Mouse (Mus musculus) ES-E14 (cell line): ENCODE results near the gene Shmt1. TPM values are rescaled to one million over a fixed set of nuclear protein-coding genes. Genes with fewer than 3 reads are reported as not detected.

Source experiments
- DNase-seq: peaks from one replicate; pipeline ENCODE4 v3.0.0-alpha.2; 2013; ENCODE audit warnings: low read depth, low spot score
- H3K27ac ChIP-seq: 2 replicates; pipeline ENCODE4 v1.5.1; 2012; ENCODE audit warnings: low read depth, mild to moderate bottlenecking, low read length, moderate library complexity, mixed read lengths; ENCODE audit not compliant: poor library complexity, insufficient read depth, severe bottlenecking
- H3K36me3 ChIP-seq: 2 replicates; pipeline ENCODE4 v1.6.1; 2012; ENCODE audit warnings: mild to moderate bottlenecking, low read length, moderate library complexity, mixed read lengths; ENCODE audit not compliant: control insufficient read depth, poor library complexity, insufficient read depth, severe bottlenecking
- H3K4me1 ChIP-seq, 2 experiments: fragments of 150-350 bp in 1 of 2; sonication (generic) in 1 of 2; 2 replicates each; pipeline ENCODE4 v1.6.1; 2012; ENCODE audit warnings: low read length in 2 of 2, mild to moderate bottlenecking in 1 of 2, mixed read lengths in 1 of 2; ENCODE audit not compliant: control insufficient read depth in 2 of 2, insufficient read depth in 2 of 2, poor library complexity in 1 of 2
- H3K4me3 ChIP-seq, 2 experiments: fragments of 150-350 bp in 1 of 2; sonication (generic) in 1 of 2; 2 replicates each; pipeline ENCODE4 v1.5.1; 2012; ENCODE audit warnings: low read length in 2 of 2, low read depth in 1 of 2, mild to moderate bottlenecking in 1 of 2, mixed read lengths in 1 of 2; ENCODE audit not compliant: insufficient read depth in 1 of 2, poor library complexity in 1 of 2, severe bottlenecking in 1 of 2
- H3K9ac ChIP-seq: 2 replicates; pipeline ENCODE4 v1.6.1; 2012; ENCODE audit warnings: low read depth, mild to moderate bottlenecking, low read length, mixed read lengths; ENCODE audit not compliant: poor library complexity, insufficient read depth, severe bottlenecking
- H3K9me3 ChIP-seq: fragments of 150-350 bp; sonication (generic); 2 replicates; pipeline ENCODE4 v1.6.1; 2012; ENCODE audit warnings: low read depth, mild to moderate bottlenecking, low read length; ENCODE audit not compliant: control insufficient read depth, insufficient read depth
- CHD2 ChIP-seq: IDR thresholded peaks from 2 replicates; pipeline ENCODE4 v1.6.1; 2014; ENCODE audit warnings: mild to moderate bottlenecking, low read depth, low read length, inconsistent platforms
- HCFC1 ChIP-seq: IDR thresholded peaks from 2 replicates; pipeline ENCODE4 v1.6.1; 2012; ENCODE audit warnings: low read length, inconsistent platforms, borderline replicate concordance; ENCODE audit not compliant: insufficient read depth
- MAFK ChIP-seq: IDR thresholded peaks from 2 replicates; pipeline ENCODE4 v1.6.1; 2014; ENCODE audit warnings: mild to moderate bottlenecking, low read depth, low read length, inconsistent platforms; ENCODE audit not compliant: insufficient read depth
- ZC3H11A ChIP-seq: IDR thresholded peaks from 2 replicates; pipeline ENCODE4 v1.6.1; 2012; ENCODE audit warnings: low read depth, mild to moderate bottlenecking, inconsistent platforms, low read length, borderline replicate concordance
- ZNF384 ChIP-seq: IDR thresholded peaks from 2 replicates; pipeline ENCODE4 v1.6.1; 2012; ENCODE audit warnings: low read depth, low read length, inconsistent platforms
- in situ Hi-C, 2 experiments: fragments of 600-800 bp; cut with MboI; formaldehyde crosslinking; loops; one replicate each; pipeline ENCODE4 v1.15.1; 2025; ENCODE audit warnings: low sequenced_read_pairs in 2 of 2, inconsistent platforms in 1 of 2; ENCODE audit not compliant: unreplicated experiment in 2 of 2
- total RNA-seq: library from RNA; depleted of rRNA; stranded (reverse); fragments of 300-350 nt; gene quantifications from 2 replicates; pipeline ENCODE4 v1.2.3, GENCODE M21; 2012

The Shmt1 gene
- total RNA-seq, 1 experiment: 115 TPM

DNA sequence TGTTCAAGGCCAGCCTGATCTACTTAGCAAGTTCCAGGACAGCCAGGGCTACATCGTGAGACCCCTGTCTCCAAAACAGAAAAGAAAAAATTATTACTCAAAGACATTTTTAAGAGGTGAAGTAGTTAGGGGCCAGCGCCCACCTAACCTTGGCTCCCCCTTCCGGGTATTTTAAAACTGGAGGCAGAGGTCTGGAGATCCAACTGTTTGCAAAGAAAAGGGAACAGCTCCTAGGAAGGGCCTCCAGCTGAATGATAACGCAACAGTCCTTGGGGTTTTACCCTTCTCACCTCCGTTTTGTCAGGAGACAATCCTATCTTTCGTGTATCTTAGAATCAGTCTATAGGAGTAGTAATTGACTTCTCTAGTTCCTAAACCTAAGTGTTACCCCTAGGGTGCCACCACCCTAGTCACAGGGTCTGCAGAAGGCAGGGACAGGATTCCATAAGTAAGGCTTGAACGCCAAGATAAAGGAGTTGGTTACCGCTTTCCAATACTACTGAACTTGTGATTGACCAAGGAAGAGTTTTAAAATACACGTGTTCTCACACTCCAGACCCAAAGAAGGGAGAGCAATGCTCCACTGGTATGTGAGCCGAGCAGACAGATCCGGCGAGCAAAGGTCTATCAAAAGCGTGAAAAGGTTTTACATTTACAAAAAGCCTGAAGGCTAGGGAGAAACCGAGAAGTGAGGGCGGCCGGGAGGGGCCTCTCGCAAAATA, 35.2 kb downstream of the Shmt1 start:
- H3K4me3 ChIP-seq: peak overlapping the region; percentile 89 to 94
- peak overlapping the region; percentile 94 for H3K9ac ChIP-seq
- H3K36me3 ChIP-seq: peaks cover 21% of the 10 kb centered on the region
- in situ Hi-C loops: no loop called here
- TF ChIP-seq ZC3H11A (no peak), ZNF384 (no peak), MAFK (no peak), HCFC1 (no peak), CHD2 (no peak)
- H3K4me1 ChIP-seq: peaks cover 5 to 8% of the 10 kb centered on the region in 2 experiments; a peak in 3 of 4 replicates
- no peak overlapping the region; the same call in 1 of the 2 replicates for H3K27ac ChIP-seq
- DNase-seq: no peak
- no peaks in the 10 kb centered on the region for H3K9me3 ChIP-seq

GRCm38 (mm10) chr11:60775578-60775977, 35.9 kb downstream of the Shmt1 start:
- in situ Hi-C loops: no loop called here
- Histone ChIP-seq H3K36me3 (peaks cover 18% of the 10 kb centered on the region), H3K4me1 (peaks cover 5% of the 10 kb centered on the region in 2 experiments; a peak in 3 of 4 replicates), H3K9ac (0 out of 2 replicates have a peak overlapping the region, but pooled peaks have one; percentile 94), H3K4me3 (peak overlapping the region in 1 of 2 experiments; percentile 89; a peak in 3 of 4 replicates), H3K9me3 (no peaks in the 10 kb centered on the region), H3K27ac (no peak overlapping the region)
- no peak for DNase-seq
- no peak for TF ChIP-seq HCFC1

DNA sequence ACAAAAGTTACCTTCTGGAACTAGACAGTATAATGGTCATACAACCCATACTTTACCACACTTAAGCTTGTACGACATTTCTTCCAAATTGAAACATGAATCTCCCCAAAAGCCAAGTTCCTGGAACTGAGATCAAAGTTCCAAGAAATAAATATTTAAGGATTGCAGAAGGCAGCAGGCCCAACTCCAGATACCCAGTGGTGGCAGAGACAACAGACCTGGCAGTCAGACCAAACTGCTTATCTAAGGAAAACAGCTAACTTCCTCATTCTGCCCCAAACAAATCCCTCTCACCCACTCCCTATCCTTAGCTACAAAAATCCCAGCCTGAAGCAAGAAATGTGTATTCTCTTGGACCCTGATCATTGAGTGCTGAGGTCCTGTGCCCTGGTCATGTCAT, 36.7 kb downstream of the Shmt1 start:
- TF ChIP-seq ZC3H11A (no peak), HCFC1 (no peak), CHD2 (no peak), ZNF384 (no peak)
- no peaks in the 10 kb centered on the region for H3K9me3 ChIP-seq
- no peak overlapping the region for H3K4me3 ChIP-seq
- peaks cover 5% of the 10 kb centered on the region in 2 experiments; a peak in 3 of 4 replicates for H3K4me1 ChIP-seq
- peaks cover 12% of the 10 kb centered on the region for H3K36me3 ChIP-seq
- H3K9ac ChIP-seq: no peak overlapping the region
- in situ Hi-C loops: no loop called here
- DNase-seq: no peak
- H3K27ac ChIP-seq: no peak overlapping the region

DNA sequence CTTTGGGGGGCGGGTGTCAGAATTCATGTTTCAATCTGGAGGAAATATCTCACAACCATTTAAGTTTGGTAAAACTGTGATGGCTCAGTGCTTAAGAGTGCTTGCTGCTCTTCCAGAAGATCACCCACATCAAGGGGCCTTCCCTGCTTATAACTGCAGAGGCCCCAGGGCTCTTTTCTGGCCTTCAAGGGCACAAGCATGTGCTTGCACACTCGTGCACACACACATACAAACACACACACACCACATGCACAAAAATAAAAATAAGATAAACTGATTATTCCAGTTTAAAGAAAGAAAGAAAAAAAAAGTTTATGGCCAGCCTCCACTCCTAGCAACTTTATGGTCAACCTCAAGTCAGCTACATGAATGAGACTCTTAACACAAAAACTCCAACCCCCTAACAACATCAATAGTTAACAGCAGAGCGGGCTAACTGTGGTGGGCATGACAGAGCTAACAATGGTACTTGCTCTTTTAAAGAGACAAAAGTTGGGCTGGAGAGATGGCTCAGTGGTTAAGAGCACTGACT, 37.3 kb downstream of the Shmt1 start:
- TF ChIP-seq ZC3H11A: no peak
- no peak overlapping the region for H3K9ac ChIP-seq
- in situ Hi-C loops: no loop called here
- H3K4me1 ChIP-seq: peaks cover 2 to 5% of the 10 kb centered on the region in 2 experiments; a peak in 3 of 4 replicates
- H3K27ac ChIP-seq: no peak overlapping the region
- H3K9me3 ChIP-seq: no peaks in the 10 kb centered on the region
- no peak overlapping the region for H3K4me3 ChIP-seq
- DNase-seq: no peak
- peaks cover 6% of the 10 kb centered on the region; the same call in 1 of the 2 replicates for H3K36me3 ChIP-seq

DNA sequence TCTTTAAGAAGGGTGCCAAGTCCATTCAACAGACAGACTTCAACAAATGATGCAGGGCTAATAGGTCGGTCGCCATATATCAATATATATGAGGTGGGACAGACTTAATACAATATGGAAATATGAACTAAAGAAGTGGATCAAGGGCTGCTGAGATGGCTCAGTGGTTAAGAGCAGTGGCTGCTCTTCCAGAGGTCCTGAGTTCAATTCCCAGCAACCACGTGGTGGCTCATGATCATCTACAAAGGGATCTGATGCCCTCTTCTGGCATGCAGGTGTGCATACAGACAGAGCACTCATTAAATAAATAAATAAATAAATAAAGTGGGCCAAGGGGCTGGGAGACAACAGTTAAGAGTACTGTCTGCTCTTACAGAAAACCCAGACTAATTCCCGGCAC, 39.4 kb downstream of the Shmt1 start:
- H3K27ac ChIP-seq: no peak overlapping the region
- no peak overlapping the region for H3K9ac ChIP-seq
- H3K4me1 ChIP-seq: no peaks in the 10 kb centered on the region; a peak in 2 of 4 replicates
- H3K36me3 ChIP-seq: no peaks in the 10 kb centered on the region
- no peak for TF ChIP-seq CHD2
- no peak for TF ChIP-seq ZNF384
- no peak for TF ChIP-seq ZC3H11A
- TF ChIP-seq HCFC1: no peak
- TF ChIP-seq MAFK: no peak
- in situ Hi-C loops: no loop called here
- no peaks in the 10 kb centered on the region for H3K9me3 ChIP-seq
- no peak for DNase-seq
- no peak overlapping the region for H3K4me3 ChIP-seq
